Mouse (Mus musculus) heart, adult 2 months (tissue): Measurements from ENCODE around the gene Mrpl34.

Source experiments
- CTCF ChIP-seq: fragments of 200-600 bp; IDR thresholded peaks from 2 replicates; pipeline ENCODE4 v1.8.1; 2022; ENCODE audit warnings: antibody characterized with exemption, mild to moderate bottlenecking, moderate library complexity
- EP300 ChIP-seq: fragments of 200-500 bp; IDR thresholded peaks from 2 replicates; pipeline ENCODE4 v1.6.1; 2011; ENCODE audit warnings: low read depth, low read length, control low read depth; ENCODE audit not compliant: insufficient read depth
- POLR2A ChIP-seq: fragments of 200-500 bp; IDR thresholded peaks from 2 replicates; pipeline ENCODE4 v1.6.1; 2011; ENCODE audit warnings: mild to moderate bottlenecking, low read depth, low read length, control low read depth; ENCODE audit not compliant: insufficient read depth

GRCm38 (mm10) chr8:71485142-71486135 is 20.7 kb downstream of the Mrpl34 start, which contains the start of gene Ano8:
- peak; percentile 46; the same call in 1 of the 2 replicates for TF ChIP-seq POLR2A
- TF ChIP-seq CTCF = no peak
- no peak for TF ChIP-seq EP300
